Mouse (Mus musculus) T-helper 17 cell (primary cell): ENCODE data around the gene Pdia3.
"Not testable (repeated sequence)": the region's sequence is repeated elsewhere in the genome, so short reads cannot be mapped to it uniquely, and the experiment has no call there.

Experiments used
- in situ Hi-C, 2 experiments: fragments of 300-600 bp; cut with MboI, MseI; formaldehyde crosslinking; loops; 1 replicate in 1 of 2; 2 replicates in 1 of 2; pipeline ENCODE4 v1.15.1; 2025; ENCODE audit warnings: high pct_unique_total_duplicates in 2 of 2

Gene Pdia3

DNA sequence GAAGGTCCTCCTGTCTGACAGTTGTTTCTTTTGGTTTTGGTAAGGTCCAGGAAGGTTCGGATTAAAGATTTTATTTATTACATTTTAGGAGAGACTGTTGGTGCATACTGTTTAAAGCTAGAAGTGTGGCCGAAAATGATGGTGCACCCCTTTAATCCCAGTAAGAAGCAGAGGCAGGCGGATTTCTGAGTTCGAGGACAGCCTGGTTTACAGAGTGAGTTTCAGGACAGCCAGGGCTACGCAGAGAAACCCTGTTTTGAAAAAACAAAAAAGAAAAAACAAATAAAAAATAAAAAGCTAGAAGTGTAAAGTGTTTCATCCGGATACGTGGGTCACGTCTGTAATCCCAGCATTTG, 60.6 kb downstream of the Pdia3 start:
- in situ Hi-C loops, result loop anchor here in 1 of 2 experiments (5.0 kb wide), 1 partner anchor 33 kb away; the partner anchor contains the start of genes Mfap1a and Wdr76

DNA sequence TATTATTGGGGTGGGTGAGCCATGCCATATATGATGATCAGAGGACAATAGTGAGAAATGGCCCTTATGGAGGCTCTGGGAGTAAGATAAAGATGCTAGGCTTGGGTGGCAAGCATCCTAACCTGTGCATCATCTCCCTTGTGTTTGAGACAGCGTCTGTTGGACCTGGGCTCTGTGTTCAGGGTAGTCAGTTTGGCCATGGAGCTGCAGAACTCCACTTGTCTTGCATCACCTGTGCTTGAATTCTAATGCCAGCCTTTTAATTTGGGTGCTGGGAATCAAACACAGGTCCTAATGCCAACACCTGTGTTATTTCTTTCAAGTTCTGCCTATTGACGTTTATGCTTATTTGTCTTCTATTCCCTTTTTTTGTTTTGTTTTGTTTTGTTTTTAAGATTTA, 61.7 kb downstream of the Pdia3 start:
- in situ Hi-C loops, result not testable (repeated sequence)

DNA sequence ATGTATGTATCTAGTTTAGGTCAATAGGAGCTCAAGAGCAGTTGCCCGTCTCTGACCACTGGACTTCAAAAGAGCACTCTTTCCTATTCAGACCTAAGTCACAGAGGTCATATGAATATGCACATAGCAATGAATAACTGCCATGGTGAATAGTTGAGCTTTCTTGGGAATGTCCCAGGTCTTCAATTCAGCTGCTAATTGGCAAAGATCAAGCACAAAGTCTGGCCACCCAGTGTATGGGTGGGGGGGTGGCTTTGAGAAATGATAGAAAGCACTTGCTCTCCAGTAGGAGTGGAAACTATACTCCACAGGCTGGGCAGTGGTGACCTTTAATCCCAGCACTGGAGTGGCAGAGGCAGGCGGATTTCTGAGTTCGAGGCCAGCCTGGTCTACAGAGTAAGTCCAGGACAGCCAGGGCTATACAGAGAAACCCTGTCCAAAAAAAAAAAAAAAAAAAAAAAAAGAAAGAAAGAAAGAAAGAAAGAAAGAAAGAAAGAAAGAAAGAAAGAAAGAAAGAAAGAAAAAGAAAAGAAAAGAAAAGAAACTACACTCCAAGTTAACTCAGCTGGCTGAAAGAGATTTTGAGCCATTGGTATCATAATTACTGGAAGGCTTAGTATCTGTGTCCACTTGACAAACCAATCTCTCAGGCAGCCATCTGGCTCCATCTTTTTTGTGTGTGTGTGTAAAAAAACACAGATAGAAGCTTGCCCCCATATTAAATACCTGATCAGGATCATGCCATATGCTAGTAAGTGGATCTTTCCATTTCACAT, 64.1 kb downstream of the Pdia3 start:
- in situ Hi-C loops, result no loop called here

DNA sequence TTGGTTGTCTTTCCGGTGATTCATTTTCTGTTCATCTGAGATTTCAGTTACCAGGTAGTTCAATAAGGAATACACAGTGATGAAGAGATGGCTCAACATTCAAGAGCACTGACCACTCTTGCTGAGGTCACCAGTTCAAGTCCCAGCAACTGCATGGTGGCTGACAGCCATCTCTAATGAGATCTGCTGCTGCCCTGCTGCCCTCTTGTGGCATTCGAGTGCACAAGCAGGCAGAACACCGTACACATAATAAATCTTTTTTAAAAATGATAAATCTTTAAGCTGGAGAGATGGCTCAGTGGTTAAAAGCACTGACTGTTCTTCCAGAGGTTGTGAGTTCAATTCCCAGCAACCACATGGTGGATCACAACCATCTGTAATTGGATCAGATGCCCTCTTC, 66.9 kb downstream of the Pdia3 start:
- in situ Hi-C loops, result no loop called here

DNA sequence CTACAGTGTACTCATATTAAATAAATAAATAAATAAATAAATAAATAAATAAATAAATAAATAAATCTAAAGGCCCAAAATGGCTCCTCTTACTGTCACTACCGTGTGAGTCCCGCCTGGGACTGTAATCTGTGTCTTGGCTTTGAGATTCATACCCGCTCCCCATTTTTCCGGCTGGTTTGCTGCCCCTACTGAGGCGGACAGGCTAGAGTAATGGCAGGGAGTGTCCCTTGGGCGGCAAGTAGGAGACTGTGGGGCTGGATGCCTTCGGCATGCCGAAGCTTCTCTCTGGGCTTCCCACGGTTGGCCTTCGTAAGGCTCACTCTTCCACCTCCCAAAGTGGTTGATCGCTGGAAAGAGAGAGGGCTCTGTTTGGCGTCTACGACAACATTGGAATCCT, 67.3 kb downstream of the Pdia3 start:
- in situ Hi-C loops, result not testable (repeated sequence)

DNA sequence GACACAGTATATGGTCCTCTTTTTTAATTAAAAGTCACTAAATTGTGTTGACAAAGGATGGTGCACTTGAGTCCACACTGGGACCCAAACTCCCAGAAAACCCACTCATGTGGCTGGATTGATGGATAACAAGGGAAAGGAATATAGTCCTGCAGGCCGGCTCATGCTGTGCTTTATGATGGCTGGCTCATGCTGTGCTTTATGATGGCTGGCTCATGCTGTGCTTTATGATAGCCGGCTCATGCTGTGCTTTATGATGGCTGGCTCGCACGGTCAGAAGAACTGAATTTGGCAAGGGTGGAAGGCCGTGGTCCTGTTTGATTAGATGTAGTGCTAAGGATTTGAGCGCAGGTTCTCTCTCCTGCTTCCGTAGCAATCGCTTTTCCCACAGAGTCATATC, 70.0 kb downstream of the Pdia3 start:
- in situ Hi-C loops, result no loop called here

DNA sequence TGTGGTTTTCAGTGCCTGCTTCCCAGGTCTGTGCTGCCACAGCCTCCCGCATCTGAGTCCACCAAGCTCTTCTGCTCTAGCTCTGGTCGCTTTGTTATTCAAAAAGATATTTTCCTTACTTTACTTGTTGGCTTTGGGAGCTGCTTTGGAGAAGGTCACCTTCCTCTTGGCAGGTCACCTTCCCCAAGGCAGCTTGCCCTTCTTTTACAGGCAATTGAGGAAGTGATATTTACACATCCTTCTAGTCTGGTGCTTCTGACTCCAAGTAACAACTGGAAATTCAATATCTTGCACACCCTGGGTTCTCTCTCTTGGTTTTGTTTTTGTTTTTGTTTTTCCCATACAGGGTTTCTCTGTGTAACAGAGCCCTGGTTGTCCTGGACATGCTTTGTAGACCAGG, 70.8 kb downstream of the Pdia3 start:
- in situ Hi-C loops, result not testable (repeated sequence)
